9 mouse cellular contexts compared by ENCODE assay signal in genomic region chr1:164342161-164342560, GRCm38 (mm10). TPM values are rescaled to one million over a fixed set of nuclear protein-coding genes. Genes with fewer than 3 reads are reported as not detected.
DNase-seq lines count a peak whose midpoint lies in the region; ATAC-seq and TF ChIP-seq lines count a peak whose summit lies in the region.
"Had no signal": no experiment of that assay in that cellular context is flagged by ENCODE, and none has a peak within 500 bp of the region (broad histone marks: within the 10 kb centered on the region; RNA-seq: fewer than 3 reads in every experiment).

No protein-coding gene starts in this region.

- H3K4me3 ChIP-seq in forebrain, postnatal 0 days (ENCODE audit: low read depth, low read length) = no peak overlapping the region
- no peak overlapping the region for H3K4me3 ChIP-seq in forebrain, embryonic 13.5 days
- no peak overlapping the region for H3K4me3 ChIP-seq in lung, embryonic 14.5 days (ENCODE audit: low read depth, low read length)
- H3K4me3 ChIP-seq: stomach, embryonic 15.5 days had no signal

- DNase-seq in forebrain, postnatal 0 days = no peak
- DNase-seq in urinary bladder, postnatal 14 days (ENCODE audit: low spot score) = peak; percentile 20
- no peak for DNase-seq in urinary bladder, adult 2 months (ENCODE audit: low spot score)
- no peak for DNase-seq in lung, embryonic 14.5 days
- DNase-seq in adipocyte (ENCODE audit: low spot score) = no peak
- no peak for DNase-seq in ovary, postnatal 36 days (ENCODE audit: low spot score)
- no peak for DNase-seq in gastrocnemius, postnatal 14 days

- no peak for ATAC-seq in forebrain, postnatal 0 days
- ATAC-seq in forebrain, embryonic 13.5 days = no peak
- no peak for ATAC-seq in lung, embryonic 14.5 days (ENCODE audit: insufficient read depth)

- no peaks in the 10 kb centered on the region for H3K4me1 ChIP-seq in forebrain, postnatal 0 days (ENCODE audit: insufficient read depth)
- H3K4me1 ChIP-seq in forebrain, embryonic 13.5 days = no peaks in the 10 kb centered on the region
- no peaks in the 10 kb centered on the region for H3K4me1 ChIP-seq in lung, embryonic 14.5 days (ENCODE audit: insufficient read depth)
- H3K4me1 ChIP-seq: stomach, embryonic 15.5 days had no signal

- H3K4me2 ChIP-seq in forebrain, postnatal 0 days (ENCODE audit: low read depth) = no peak overlapping the region
- no peak overlapping the region for H3K4me2 ChIP-seq in forebrain, embryonic 13.5 days
- H3K4me2 ChIP-seq in lung, embryonic 14.5 days = no peak overlapping the region
- H3K4me2 ChIP-seq: stomach, embryonic 15.5 days had no signal

- WGBS in forebrain, postnatal 0 days = 84% methylated on average over 3 of the region's 3 CpGs
- 83% methylated on average over 3 of the region's 3 CpGs for WGBS in forebrain, embryonic 13.5 days
- WGBS in lung, embryonic 14.5 days = 86% methylated on average over 3 of the region's 3 CpGs

- H3K9ac ChIP-seq in forebrain, postnatal 0 days = no peak overlapping the region
- H3K9ac ChIP-seq in forebrain, embryonic 13.5 days = no peak overlapping the region
- H3K9ac ChIP-seq in lung, embryonic 14.5 days = no peak overlapping the region
- H3K9ac ChIP-seq: stomach, embryonic 15.5 days had no signal

- peak; percentile 57 for TF ChIP-seq CTCF in forebrain, postnatal 0 days (IDR thresholded peaks at IDR 0.05; ENCODE audit: low read depth)
- TF ChIP-seq CTCF in lung, embryonic 14.5 days (IDR thresholded peaks at IDR 0.05; ENCODE audit: low read depth) = peak; percentile 60

- no peaks in the 10 kb centered on the region for H3K27me3 ChIP-seq in forebrain, postnatal 0 days (ENCODE audit: insufficient read depth, low read length)
- H3K27me3 ChIP-seq in forebrain, embryonic 13.5 days = no peaks in the 10 kb centered on the region
- no peaks in the 10 kb centered on the region for H3K27me3 ChIP-seq in lung, embryonic 14.5 days (ENCODE audit: insufficient read depth, low read length)
- H3K27me3 ChIP-seq: stomach, embryonic 15.5 days had no signal

- intact Hi-C loops in gastrocnemius, postnatal 14 days (cut with DNase I; ENCODE audit: low total_unique reads) = no loop called here

- H3K9me3 ChIP-seq in forebrain, postnatal 0 days (ENCODE audit: low read length) = no peaks in the 10 kb centered on the region
- H3K9me3 ChIP-seq in forebrain, embryonic 13.5 days (replicated peaks) = no peaks in the 10 kb centered on the region
- H3K9me3 ChIP-seq in lung, embryonic 14.5 days (ENCODE audit: low read depth, low read length) = no peaks in the 10 kb centered on the region
- H3K9me3 ChIP-seq: stomach, embryonic 15.5 days had no signal

- peaks cover 3% of the 10 kb centered on the region; the same call in 1 of the 2 replicates for H3K36me3 ChIP-seq in forebrain, postnatal 0 days (ENCODE audit: insufficient read depth)
- peaks cover 31% of the 10 kb centered on the region for H3K36me3 ChIP-seq in forebrain, embryonic 13.5 days (ENCODE audit: poor library complexity, severe bottlenecking)
- peaks cover 5% of the 10 kb centered on the region for H3K36me3 ChIP-seq in lung, embryonic 14.5 days (ENCODE audit: insufficient read depth)

- H3K27ac ChIP-seq in forebrain, postnatal 0 days (ENCODE audit: low read depth, low read length) = no peak overlapping the region
- H3K27ac ChIP-seq in forebrain, embryonic 13.5 days = no peak overlapping the region
- H3K27ac ChIP-seq in lung, embryonic 14.5 days (ENCODE audit: low read depth) = no peak overlapping the region
- H3K27ac ChIP-seq: stomach, embryonic 15.5 days had no signal

RNA-seq across cellular contexts. Expression of gene Blzf1, which starts 34.9 kb away (rescaled TPM):
- 17.5 and 21.5 TPM in 2 replicates for total RNA-seq in forebrain, postnatal 0 days (2014; rRNA removed)
- 16.1 and 22.3 TPM in 2 replicates for polyA plus RNA-seq in forebrain, postnatal 0 days (2015; fragmentation: Nextera tagmentation; extraction: Ambion mirVana)
- 29.9 and 30.0 TPM in 2 replicates for polyA plus RNA-seq in forebrain, embryonic 13.5 days (2015; fragmentation: Nextera tagmentation; extraction: Ambion mirVana)
- polyA plus RNA-seq in urinary bladder, adult 2 months (2012; rRNA removed) = 21.2 and 23.4 TPM in 2 replicates
- polyA plus RNA-seq in lung, embryonic 14.5 days (2014; fragmentation: Nextera tagmentation; extraction: Ambion mirVana) = 23.9 and 27.8 TPM in 2 replicates
- total RNA-seq in gastrocnemius, postnatal 14 days (2021) = 10 to 100 TPM; 22.7 to 23.8 TPM

RNA-seq across cellular contexts. Expression of gene Nme7, which starts 38.2 kb away (rescaled TPM):
- total RNA-seq in forebrain, postnatal 0 days (2014; rRNA removed) = 37.7 and 37.9 TPM in 2 replicates
- polyA plus RNA-seq in forebrain, postnatal 0 days (2015; fragmentation: Nextera tagmentation; extraction: Ambion mirVana) = 32.1 and 33.2 TPM in 2 replicates
- polyA plus RNA-seq in forebrain, embryonic 13.5 days (2015; fragmentation: Nextera tagmentation; extraction: Ambion mirVana) = 42.1 and 44.8 TPM in 2 replicates
- polyA plus RNA-seq in urinary bladder, adult 2 months (2012; rRNA removed) = 14.1 and 14.9 TPM in 2 replicates
- polyA plus RNA-seq in lung, embryonic 14.5 days (2014; fragmentation: Nextera tagmentation; extraction: Ambion mirVana) = 32.6 and 32.9 TPM in 2 replicates
- 1 to 10 TPM; 3.0 to 3.1 TPM for total RNA-seq in gastrocnemius, postnatal 14 days (2021)
